Mouse (Mus musculus) NIH3T3 (cell line): ENCODE measurements around the gene Pcp4l1.
"Not testable (repeated sequence)": the region's sequence is repeated elsewhere in the genome, so short reads cannot be mapped to it uniquely, and the experiment has no call there.

Experiments
- DNase-seq: peaks from one replicate; pipeline ENCODE4 v3.0.0-alpha.2; 2012; ENCODE audit warnings: low read depth

Gene Pcp4l1

DNA sequence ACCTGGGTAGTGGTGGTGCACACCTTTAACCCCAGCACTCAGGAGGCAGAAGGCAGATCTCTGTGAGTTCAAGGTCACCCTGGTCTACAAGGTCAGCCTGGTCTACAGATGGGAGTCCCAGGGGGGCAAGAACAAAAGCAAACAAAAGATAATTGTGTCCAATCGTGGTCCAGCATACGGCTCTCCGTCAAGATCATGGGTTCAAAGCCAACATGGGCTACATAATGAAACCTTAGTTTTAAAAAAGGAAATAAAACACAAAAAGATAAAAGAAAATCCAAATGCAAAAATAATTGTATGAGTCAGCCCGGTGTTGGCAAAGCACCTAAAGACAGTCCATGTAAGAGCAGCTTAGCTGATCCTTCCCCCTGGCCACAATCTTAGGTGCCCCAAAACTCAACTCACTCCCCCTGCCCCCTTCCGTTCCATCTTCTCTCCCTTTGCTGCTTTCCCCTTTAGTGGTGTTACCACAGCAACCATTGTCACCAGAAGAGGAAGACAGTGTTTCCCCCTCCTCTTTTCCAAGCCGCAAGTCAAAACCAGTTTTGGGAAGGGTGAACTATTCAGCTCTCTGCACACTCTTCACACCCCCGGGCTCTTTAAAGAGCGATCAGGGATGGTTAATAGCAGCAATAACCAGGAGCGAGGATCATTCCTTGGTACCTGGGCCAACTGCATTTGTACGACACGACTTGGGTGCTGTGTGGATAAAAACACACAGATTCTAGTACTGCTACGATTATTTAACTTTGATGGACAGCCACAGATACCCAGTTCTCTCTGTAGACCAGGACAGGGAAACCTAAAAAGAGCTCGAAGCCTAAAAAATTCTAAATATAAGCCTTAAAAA lies 8.0 kb downstream of the Pcp4l1 start:
- peak; percentile 14 for DNase-seq

- no peak for DNase-seq
Measured at GRCm38 (mm10) chr1:171185655-171186054, 10.4 kb downstream of the Pcp4l1 start.

DNA sequence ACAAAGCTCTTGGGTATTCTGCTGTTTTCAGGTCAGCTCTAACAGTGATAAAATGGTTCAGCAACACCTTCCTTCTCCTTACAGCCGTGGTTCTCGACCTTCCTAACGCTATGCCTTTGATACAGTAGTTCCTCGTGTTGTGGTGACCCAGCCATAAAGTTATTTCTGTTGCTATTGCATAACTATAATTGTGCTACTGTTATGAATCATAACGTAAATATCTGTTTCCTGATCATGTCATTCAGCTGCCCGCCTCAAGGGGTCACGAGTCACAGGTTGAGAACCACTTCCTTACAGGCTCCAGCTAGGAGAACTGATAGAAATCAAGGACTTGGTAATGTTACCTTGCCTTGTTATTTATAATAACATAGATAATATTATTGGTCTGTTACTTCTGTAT lies 11.8 kb downstream of the Pcp4l1 start:
- peak; percentile 71 for DNase-seq

GRCm38 (mm10) chr1:171183620-171184019 lies 12.4 kb downstream of the Pcp4l1 start:
- no peak for DNase-seq

GRCm38 (mm10) chr1:171183025-171183424 lies 13.0 kb downstream of the Pcp4l1 start:
- no peak for DNase-seq

DNA sequence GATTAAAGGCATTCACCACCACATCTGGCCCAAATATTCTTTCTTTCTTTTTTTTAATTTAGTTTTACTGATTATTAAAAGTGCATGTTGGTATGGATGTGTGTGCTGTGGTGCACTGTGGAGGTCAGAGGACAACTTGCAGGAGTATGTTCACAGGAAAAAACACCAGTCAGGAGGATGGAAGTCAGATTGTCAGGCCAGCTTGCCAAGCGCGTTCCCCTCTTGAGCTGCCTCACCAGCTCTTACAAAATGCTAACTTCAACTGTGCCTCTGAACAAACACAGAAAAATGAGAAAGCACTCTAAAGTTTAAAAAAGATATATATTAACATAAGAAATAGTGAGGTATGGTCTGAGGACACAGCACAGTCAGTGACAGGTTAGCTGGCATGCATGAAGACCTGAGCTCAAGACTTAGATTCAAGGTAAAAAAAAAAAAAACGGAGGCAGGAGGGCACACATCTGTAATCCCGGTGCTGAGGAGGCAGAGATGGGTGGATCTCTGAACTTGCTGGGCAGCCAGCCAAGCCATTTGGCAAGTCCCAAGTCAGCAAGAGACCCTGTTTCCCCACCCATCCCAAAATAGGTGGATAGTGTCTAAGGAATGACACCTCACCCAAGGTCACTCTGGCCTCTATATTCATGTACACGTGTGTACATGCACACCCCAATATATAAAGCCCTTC lies 16.4 kb downstream of the Pcp4l1 start:
- no peak for DNase-seq

- no peak for DNase-seq
Measured at GRCm38 (mm10) chr1:171172779-171173178, 23.3 kb downstream of the Pcp4l1 start.

GRCm38 (mm10) chr1:171171138-171171537 lies 24.9 kb downstream of the Pcp4l1 start:
- no peak for DNase-seq

GRCm38 (mm10) chr1:171169913-171170312 lies 26.2 kb downstream of the Pcp4l1 start:
- DNase-seq = no peak

DNA sequence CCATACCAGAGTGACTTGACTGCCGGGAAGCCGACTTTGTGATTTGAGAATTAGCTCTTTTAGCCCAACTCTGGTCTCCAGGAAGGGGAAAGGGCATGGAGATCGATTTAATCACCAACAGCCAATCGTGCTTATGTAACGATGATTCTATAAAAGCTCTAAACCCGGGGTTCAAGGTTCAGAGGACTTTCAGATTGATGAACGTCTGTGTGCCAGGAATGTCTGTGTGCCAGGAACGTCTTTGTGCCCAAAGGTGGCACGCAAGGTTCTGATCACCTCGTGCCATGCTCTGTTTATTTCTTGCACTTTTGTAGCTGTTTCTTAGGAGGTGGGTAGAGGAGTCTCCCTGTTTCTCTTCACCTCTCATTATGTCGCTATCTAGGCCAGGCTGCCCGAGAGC lies 27.2 kb downstream of the Pcp4l1 start:
- DNase-seq = no peak

GRCm38 (mm10) chr1:171165629-171166345 lies 30.3 kb downstream of the Pcp4l1 start:
- DNase-seq = no peak

DNA sequence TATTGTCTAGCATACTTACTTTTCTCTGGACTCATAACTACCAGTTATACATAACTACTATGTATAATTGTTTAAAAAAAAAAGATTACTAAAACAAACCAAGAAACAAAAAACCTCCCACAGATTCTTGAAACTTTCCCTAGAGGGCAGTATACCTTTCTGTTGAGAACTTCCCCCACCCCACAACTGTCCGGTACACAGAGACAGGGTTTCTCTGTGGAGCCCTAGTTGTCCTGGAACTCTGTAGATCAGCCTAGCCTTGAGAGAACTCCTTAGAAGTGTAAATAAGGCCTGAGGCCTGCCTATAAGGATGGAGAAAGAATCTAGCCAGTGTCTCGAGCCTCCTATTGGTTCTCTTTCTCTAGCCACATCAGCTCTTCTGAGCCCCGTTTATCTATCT lies 31.8 kb downstream of the Pcp4l1 start:
- peak; percentile 52 for DNase-seq

- DNase-seq = no peak
Measured at GRCm38 (mm10) chr1:171162526-171162925, 33.5 kb downstream of the Pcp4l1 start.

DNA sequence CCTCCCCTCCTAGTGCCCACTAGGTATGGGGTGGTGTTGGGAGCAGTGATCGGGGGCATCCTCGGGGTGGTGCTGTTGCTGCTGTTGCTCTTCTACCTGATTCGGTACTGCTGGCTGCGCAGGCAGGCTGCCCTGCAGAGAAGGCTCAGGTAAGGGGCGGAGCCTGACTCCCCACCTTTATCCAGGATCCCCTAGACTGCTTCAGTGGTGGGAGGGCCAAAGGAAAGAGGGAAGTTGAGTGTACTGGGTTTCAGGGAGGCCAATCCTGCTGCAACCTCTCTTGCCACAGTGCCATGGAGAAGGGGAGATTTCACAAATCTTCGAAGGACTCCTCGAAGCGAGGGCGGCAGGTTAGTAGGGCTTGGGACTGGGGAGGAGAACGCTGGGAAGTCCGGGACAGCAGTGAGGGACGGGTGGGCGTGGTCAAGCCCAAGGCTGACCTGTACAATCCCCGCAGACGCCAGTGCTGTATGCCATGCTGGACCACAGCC lies 36.5 kb downstream of the Pcp4l1 start:
- DNase-seq = no peak

GRCm38 (mm10) chr1:171157965-171158364 lies 38.1 kb downstream of the Pcp4l1 start:
- DNase-seq = no peak

DNA sequence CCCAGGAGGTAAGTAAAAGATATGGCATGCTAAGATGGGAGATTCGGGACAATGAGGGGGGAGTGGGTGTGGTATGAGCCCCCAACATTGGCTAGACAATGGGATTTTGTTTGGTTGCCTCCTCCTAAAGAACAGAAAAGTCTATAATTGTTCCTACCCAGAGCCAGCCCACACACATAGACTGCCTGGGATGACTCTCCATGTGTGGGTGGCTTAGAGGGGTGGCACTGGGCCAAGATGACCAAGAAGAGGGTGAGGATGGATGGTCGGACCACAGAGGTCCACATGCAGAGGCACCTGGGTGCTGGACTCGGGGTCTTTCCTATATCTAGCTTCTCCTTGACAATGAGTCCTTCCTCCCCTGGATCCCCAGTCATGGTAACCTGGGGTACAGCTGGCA lies 39.4 kb downstream of the Pcp4l1 start:
- DNase-seq = no peak

DNA sequence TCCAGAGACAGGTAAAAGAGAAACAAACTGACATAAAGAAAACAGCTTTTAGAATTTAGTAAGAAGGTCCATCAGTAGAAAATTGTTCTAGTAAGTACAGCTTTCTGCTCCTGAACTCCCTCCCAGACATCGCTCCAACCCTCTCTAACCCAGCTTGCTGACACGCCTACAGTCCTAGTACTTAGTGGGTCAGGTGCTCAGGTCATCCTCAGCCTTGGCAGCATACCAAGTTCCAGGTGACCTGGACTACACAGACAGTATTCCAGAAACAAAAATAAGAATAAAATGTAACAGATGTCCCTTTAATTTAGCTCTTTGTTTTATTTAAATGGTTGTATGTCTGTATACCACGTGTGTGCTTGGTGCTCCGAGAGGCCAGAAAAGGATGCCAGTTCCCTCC lies 44.1 kb downstream of the Pcp4l1 start:
- no peak for DNase-seq

- DNase-seq = peak; percentile 65
Measured at GRCm38 (mm10) chr1:171150838-171151391, 45.2 kb downstream of the Pcp4l1 start.

DNA sequence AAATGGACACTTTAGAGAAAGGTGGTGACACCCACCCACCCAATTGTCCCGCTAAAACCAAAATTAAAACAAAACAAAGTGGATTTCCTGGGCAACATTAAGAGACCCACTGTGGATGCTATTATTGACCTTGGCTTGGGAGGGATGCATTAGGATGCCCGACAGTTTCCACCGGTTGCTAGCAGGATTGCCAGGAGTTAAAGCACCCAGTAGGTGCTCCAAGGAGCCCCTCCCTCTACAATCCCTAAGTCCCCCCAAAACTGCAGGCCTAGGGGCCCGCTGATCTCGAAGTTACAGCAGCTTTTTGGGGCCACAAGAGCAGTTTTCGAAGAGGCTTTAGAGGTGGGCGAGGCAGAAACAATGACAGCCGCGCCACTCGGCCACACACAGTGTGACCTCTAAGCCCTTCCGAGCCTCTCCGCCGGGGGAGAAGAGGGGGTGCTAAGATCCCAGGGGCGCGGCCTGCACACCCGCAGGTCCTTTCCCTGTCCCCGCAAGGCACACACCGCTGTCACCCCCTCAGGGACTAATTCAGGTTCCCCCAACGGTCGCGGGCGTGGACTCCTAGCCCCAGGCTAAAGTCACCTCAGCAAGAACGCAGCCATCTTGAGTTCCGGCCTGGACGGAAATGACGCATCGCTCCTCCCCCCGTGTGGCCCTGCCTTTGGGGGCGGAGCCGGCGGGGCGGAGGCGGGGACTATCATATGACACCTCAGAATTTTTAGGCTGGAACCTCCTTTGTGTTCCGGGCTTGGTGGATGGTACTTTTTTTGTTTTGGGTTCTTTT lies 45.9 kb downstream of the Pcp4l1 start, which contains the start of the genes Sdhc and Mpz:
Sdhc (minus strand) TSS at position 630 of the 787 bp plus-strand sequence.
Mpz (plus strand) TSS at position 738 of the 787 bp plus-strand sequence.
- peak; percentile 99 for DNase-seq

DNA sequence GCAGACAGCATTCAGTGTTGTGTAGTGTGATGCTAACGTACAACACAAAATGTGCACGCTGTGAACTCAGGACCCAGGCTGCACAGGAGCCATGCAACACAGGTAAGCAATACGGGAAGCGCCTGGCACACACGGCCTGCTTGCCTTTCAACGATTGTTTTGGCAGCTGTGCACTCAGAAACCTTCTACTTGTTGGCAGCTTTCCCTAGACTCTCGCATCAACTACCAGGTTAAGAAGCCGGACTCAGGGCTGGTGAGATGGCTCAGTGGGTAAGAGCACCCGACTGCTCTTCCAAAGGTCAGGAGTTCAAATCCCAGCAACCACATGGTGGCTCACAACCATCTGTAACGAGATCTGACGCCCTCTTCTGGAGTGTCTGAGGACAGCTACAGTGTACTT lies 53.1 kb downstream of the Pcp4l1 start:
- not testable (repeated sequence) for DNase-seq

GRCm38 (mm10) chr1:171137486-171138155 lies 58.4 kb downstream of the Pcp4l1 start:
- not testable (repeated sequence) for DNase-seq
